Mouse (Mus musculus): ENCODE results near the gene Wnt3a. TPM values are rescaled to one million over a fixed set of nuclear protein-coding genes. Genes with fewer than 3 reads are reported as not detected.
A peak's percentile ranks its signal among the peaks of the same experiment; 100 is the strongest.

The Wnt3a gene
- polyA plus RNA-seq, 1 experiment = not detected

- Histone ChIP-seq H3K4me3 (no peak overlapping the region), H3K36me3 (ENCODE audit: control insufficient read depth, insufficient read depth) (no peaks in the 10 kb centered on the region), H3K27me3 (ENCODE audit: control insufficient read depth, insufficient read depth, insufficient read length) (no peaks in the 10 kb centered on the region), H3ac (ENCODE audit: control insufficient read depth, insufficient read length) (no peak overlapping the region), H3K4me2 (ENCODE audit: low read depth) (peak overlapping the region; percentile 27), H3K79me2 (ENCODE audit: control insufficient read depth, insufficient read depth) (peaks cover 1% of the 10 kb centered on the region)
- TF ChIP-seq POLR2A (IDR thresholded peaks at IDR 0.05; ENCODE audit: insufficient read length, low read depth) = no peak
- TF ChIP-seq REST (IDR thresholded peaks at IDR 0.05; ENCODE audit: insufficient read depth, insufficient read length) = no peak
- no peak for TF ChIP-seq MAX (IDR thresholded peaks at IDR 0.05; ENCODE audit: low read depth)
- no peak for TF ChIP-seq MYOD1 (IDR thresholded peaks at IDR 0.05; ENCODE audit: control insufficient read depth in 1 of 3, insufficient read length in 2 of 3, low read depth in 2 of 3)
- no peak for TF ChIP-seq POLR2AphosphoS2 (IDR thresholded peaks at IDR 0.05; ENCODE audit: insufficient read length, low read depth)
- no peak for TF ChIP-seq E2F4 (IDR thresholded peaks at IDR 0.05; ENCODE audit: insufficient read depth)
- no peak for TF ChIP-seq USF1 (IDR thresholded peaks at IDR 0.05; ENCODE audit: low read depth)
- TF ChIP-seq TCF12 (IDR thresholded peaks at IDR 0.05; ENCODE audit: insufficient read depth, poor library complexity, severe bottlenecking) = no peak
- no peak for TF ChIP-seq MYOG (IDR thresholded peaks at IDR 0.05; ENCODE audit: control insufficient read depth in 1 of 3, insufficient read depth in 1 of 3, insufficient read length in 2 of 3, low read depth in 2 of 3)
- TF ChIP-seq SRF (IDR thresholded peaks at IDR 0.05; ENCODE audit: control insufficient read depth, insufficient read length, low read depth) = no peak
- TF ChIP-seq CEBPB (IDR thresholded peaks at IDR 0.05; ENCODE audit: insufficient read depth, poor library complexity, severe bottlenecking) = no peak
- no peak for TF ChIP-seq TCF3 (IDR thresholded peaks at IDR 0.05; ENCODE audit: insufficient read length, low read depth)
These were observed 19.4 kb upstream of the Wnt3a start for GRCm38 (mm10) chr11:59309976-59310375.

DNA sequence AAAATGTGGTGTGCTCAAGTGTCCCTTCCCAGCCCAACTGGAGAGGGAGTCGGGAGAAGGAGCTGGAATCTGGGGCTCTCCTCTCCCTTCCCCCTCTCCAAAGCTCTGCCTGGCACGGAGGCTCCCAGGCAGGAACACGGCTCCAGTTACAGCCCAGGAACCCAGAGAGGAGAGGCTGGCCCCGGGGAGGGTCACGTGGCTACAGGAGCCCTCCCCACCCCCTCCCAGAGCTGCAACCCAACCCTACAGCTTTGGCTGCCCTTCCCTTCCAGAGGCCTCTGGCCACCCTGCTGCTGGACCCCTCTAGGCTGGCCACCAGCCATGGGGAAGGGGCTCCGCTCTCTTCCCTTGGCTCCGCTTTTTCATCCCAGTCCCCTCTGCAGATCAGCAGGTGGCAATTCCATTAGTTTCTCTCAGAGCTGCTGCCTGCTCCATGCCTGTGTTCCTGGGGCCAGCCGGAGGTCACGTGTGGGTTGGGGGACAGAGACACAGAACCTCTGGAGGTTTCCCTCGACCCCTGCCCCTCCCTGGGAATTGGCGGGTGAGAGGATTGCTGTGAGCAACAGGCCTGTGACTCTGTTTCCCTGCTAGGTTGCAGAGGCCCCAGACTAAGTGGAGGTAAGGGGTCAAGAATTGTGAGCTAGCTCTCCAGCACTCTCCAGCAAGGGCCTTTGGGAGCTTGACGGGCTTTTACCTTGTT is 18.7 kb upstream of the Wnt3a start:
- no peaks in the 10 kb centered on the region for H3K79me2 ChIP-seq (ENCODE audit: control insufficient read depth, insufficient read depth)
- H3K27me3 ChIP-seq (ENCODE audit: control insufficient read depth, insufficient read depth, insufficient read length) = no peaks in the 10 kb centered on the region
- H3K36me3 ChIP-seq (ENCODE audit: control insufficient read depth, insufficient read depth) = no peaks in the 10 kb centered on the region
- H3K4me3 ChIP-seq = peak overlapping the region; percentile 36
- peak; percentile 84 for TF ChIP-seq USF1 (IDR thresholded peaks at IDR 0.05; ENCODE audit: low read depth)
- TF ChIP-seq MYOG (IDR thresholded peaks at IDR 0.05; ENCODE audit: control insufficient read depth in 1 of 3, insufficient read depth in 1 of 3, insufficient read length in 2 of 3, low read depth in 2 of 3) = peak in 1 of 3 experiments; percentile 33
- TF ChIP-seq E2F4 (IDR thresholded peaks at IDR 0.05; ENCODE audit: insufficient read depth) = no peak
- H3ac ChIP-seq (ENCODE audit: control insufficient read depth, insufficient read length) = no peak overlapping the region
- H3K4me2 ChIP-seq (ENCODE audit: low read depth) = peak overlapping the region; percentile 87

- H3K27me3 ChIP-seq (ENCODE audit: control insufficient read depth, insufficient read depth, insufficient read length) = no peaks in the 10 kb centered on the region
- no peak for TF ChIP-seq MAX (IDR thresholded peaks at IDR 0.05; ENCODE audit: low read depth)
- TF ChIP-seq POLR2A (IDR thresholded peaks at IDR 0.05; ENCODE audit: insufficient read length, low read depth) = no peak
- no peak for TF ChIP-seq E2F4 (IDR thresholded peaks at IDR 0.05; ENCODE audit: insufficient read depth)
- TF ChIP-seq MYOG (IDR thresholded peaks at IDR 0.05; ENCODE audit: control insufficient read depth in 1 of 3, insufficient read depth in 1 of 3, insufficient read length in 2 of 3, low read depth in 2 of 3) = no peak
- H3K4me3 ChIP-seq = peak overlapping the region; percentile 36
These were observed 18.1 kb upstream of the Wnt3a start for GRCm38 (mm10) chr11:59308625-59309024.

DNA sequence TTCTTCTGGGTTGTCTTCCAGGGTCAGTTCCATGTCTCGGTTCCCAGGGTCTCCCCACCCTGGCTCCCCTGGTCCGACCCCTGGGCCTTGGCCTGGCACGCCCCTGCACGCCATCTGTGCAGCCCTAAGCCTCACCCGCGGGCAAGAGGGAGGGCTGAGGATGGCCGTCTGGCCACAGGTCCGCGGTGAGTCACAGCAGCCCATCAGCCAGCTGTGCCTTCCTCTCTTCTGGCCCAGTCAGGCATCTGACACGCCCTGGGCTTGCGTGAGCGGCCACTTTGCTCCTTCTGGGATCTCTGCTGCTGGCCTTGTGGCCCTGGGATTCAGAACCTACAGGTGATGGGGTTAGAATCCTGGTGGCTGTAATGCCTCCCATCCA is 17.6 kb upstream of the Wnt3a start:
- peak overlapping the region; percentile 36 for H3K4me3 ChIP-seq
- TF ChIP-seq SRF (IDR thresholded peaks at IDR 0.05; ENCODE audit: control insufficient read depth, insufficient read length, low read depth) (no peak), TCF12 (IDR thresholded peaks at IDR 0.05; ENCODE audit: insufficient read depth, poor library complexity, severe bottlenecking) (peak; percentile 74), CEBPB (IDR thresholded peaks at IDR 0.05; ENCODE audit: insufficient read depth, poor library complexity, severe bottlenecking) (no peak), REST (IDR thresholded peaks at IDR 0.05; ENCODE audit: insufficient read depth, insufficient read length) (no peak), MYOD1 (IDR thresholded peaks at IDR 0.05; ENCODE audit: control insufficient read depth in 1 of 3, insufficient read length in 2 of 3, low read depth in 2 of 3) (peak in 2 of 3 experiments; percentile 93 to 98), E2F4 (IDR thresholded peaks at IDR 0.05; ENCODE audit: insufficient read depth) (no peak), POLR2A (IDR thresholded peaks at IDR 0.05; ENCODE audit: insufficient read length, low read depth) (no peak), USF1 (IDR thresholded peaks at IDR 0.05; ENCODE audit: low read depth) (no peak), TCF3 (IDR thresholded peaks at IDR 0.05; ENCODE audit: insufficient read length, low read depth) (peak; percentile 86), MAX (IDR thresholded peaks at IDR 0.05; ENCODE audit: low read depth) (no peak), MYOG (IDR thresholded peaks at IDR 0.05; ENCODE audit: control insufficient read depth in 1 of 3, insufficient read depth in 1 of 3, insufficient read length in 2 of 3, low read depth in 2 of 3) (peak; percentile 18 to 97 (median 93)), POLR2AphosphoS2 (IDR thresholded peaks at IDR 0.05; ENCODE audit: insufficient read length, low read depth) (no peak)
- no peaks in the 10 kb centered on the region for H3K27me3 ChIP-seq (ENCODE audit: control insufficient read depth, insufficient read depth, insufficient read length)

More at GRCm38 (mm10) chr11:59308625-59309024, 18.1 kb upstream of the Wnt3a start:
- H3K36me3 ChIP-seq (ENCODE audit: control insufficient read depth, insufficient read depth) = no peaks in the 10 kb centered on the region
- no peaks in the 10 kb centered on the region for H3K79me2 ChIP-seq (ENCODE audit: control insufficient read depth, insufficient read depth)
- H3K4me2 ChIP-seq (ENCODE audit: low read depth) = peak overlapping the region; percentile 87
- no peak overlapping the region for H3ac ChIP-seq (ENCODE audit: control insufficient read depth, insufficient read length)

More for the DNA sequence above, 17.6 kb upstream of the Wnt3a start:
- peak overlapping the region; percentile 87 for H3K4me2 ChIP-seq (ENCODE audit: low read depth)
- no peaks in the 10 kb centered on the region for H3K36me3 ChIP-seq (ENCODE audit: control insufficient read depth, insufficient read depth)
- no peak overlapping the region for H3ac ChIP-seq (ENCODE audit: control insufficient read depth, insufficient read length)
- no peaks in the 10 kb centered on the region for H3K79me2 ChIP-seq (ENCODE audit: control insufficient read depth, insufficient read depth)
